ENCODE assay signal across 11 mouse cellular contexts in the genomic region with DNA sequence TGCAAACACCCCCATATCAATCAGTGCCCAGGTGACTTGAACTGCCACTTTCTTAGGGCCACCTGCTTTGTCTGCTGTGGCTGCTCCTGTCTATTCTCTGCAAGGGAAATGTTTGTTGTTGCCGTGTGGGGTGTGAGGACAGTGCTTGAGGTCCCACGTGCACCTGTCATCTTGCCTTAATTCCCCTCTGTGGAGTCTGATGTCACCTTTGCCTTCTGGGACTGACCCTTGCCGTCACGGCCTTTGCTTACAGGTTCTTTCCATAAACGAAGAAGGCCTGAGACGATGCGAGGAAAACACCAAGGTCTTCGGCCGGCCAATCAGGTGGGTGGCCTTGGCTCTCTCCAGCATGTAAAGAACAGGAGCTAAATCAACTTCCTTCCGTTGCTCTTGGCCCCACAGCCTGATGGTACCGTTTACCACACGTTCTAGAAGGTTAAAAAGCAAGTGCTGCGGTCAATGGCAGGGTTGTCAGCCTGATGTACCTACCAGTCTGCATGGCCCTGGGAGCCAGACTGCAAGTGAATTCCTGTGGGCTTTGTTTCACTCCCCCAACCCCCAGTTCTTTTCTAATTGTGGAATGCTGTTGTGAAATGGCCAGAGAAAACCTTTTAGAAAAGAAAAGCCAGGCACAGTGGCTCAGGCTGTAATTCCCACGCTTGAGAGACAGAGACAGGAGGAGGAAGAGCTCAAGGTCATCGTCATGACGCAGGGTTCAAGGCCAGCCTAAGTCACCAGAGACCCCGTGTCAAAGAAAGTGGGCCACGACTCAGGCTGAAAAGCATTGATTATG.
"Had no signal": no experiment of that assay in that cellular context is flagged by ENCODE, and none has a peak within 500 bp of the region (broad histone marks: within the 10 kb centered on the region; RNA-seq: fewer than 3 reads in every experiment).

No protein-coding gene starts in this region.

- H3K27ac ChIP-seq: limb, embryonic 10.5 days; liver, embryonic 15.5 days had no signal

- H3K4me3 ChIP-seq: limb, embryonic 10.5 days; liver, embryonic 15.5 days; megakaryocyte, embryonic 14.5 days had no signal

- H3K4me2 ChIP-seq: liver, embryonic 11.5 days; liver, embryonic 15.5 days; midbrain, embryonic 11.5 days had no signal

- DNase-seq: kidney, postnatal 25 days; lung, adult 2 months; lung, postnatal 4 days; thymus, adult 18-20 months; thymus, postnatal 14 days had no signal

- ATAC-seq: lung, postnatal 0 days had no signal

- H3K9me3 ChIP-seq: limb, embryonic 10.5 days; liver, embryonic 15.5 days; megakaryocyte, embryonic 14.5 days had no signal

- H3K27me3 ChIP-seq: liver, embryonic 15.5 days; megakaryocyte, embryonic 14.5 days had no signal

- H3K9ac ChIP-seq: liver, embryonic 15.5 days had no signal
